Mouse (Mus musculus) C2C12 (cell line): Measurements from ENCODE around the gene Myo7a.

Experiments
- CTCF ChIP-seq: IDR thresholded peaks from one replicate; pipeline ENCODE4 v1.5.1; 2011; ENCODE audit not compliant: control insufficient read depth, insufficient read depth, insufficient read length
- FOSL1 ChIP-seq: IDR thresholded peaks from one replicate; pipeline ENCODE4 v1.8.0; 2011; ENCODE audit warnings: mild to moderate bottlenecking, low read length; ENCODE audit not compliant: poor library complexity, insufficient read depth, severe bottlenecking
- MAX ChIP-seq: IDR thresholded peaks from one replicate; pipeline ENCODE4 v1.6.1; 2011; ENCODE audit warnings: mild to moderate bottlenecking, control low read depth
- MYOD1 ChIP-seq: IDR thresholded peaks from one replicate; pipeline ENCODE4 v1.6.1; 2011; ENCODE audit warnings: low read depth; ENCODE audit not compliant: control insufficient read depth, insufficient read length
- MYOG ChIP-seq: IDR thresholded peaks from one replicate; pipeline ENCODE4 v1.6.1; 2011; ENCODE audit not compliant: control insufficient read depth, insufficient read length; ENCODE audit errors: extremely low read depth
- USF1 ChIP-seq: IDR thresholded peaks from one replicate; pipeline ENCODE4 v1.6.1; 2011; ENCODE audit warnings: low read depth, mild to moderate bottlenecking, control low read depth, moderate library complexity

DNA sequence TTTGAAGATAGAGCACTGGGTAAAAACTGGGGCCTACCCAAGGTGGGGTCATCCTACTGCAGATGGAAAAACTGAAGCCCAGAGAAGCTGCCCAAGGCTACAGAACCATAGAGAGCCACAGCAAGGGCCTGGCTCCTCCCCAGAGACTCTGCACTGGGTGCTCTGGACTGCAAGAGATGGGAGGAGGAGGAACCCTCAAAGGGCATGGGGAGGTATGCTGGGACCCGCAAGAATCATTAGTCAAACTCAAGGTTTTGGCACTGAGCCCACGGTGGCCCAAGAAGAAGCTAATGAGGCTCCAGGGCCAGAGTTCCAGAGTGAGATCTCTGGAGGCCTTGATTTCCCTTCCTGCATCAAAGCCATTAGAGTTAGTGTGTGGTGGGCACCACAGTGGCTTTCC lies 18.7 kb upstream of the Myo7a start:
- TF ChIP-seq USF1 (no peak), CTCF (no peak), MYOG (no peak), MYOD1 (no peak), MAX (no peak), FOSL1 (no peak)
